Mouse (Mus musculus) thymus, adult 18-20 months (tissue): ENCODE measurements at regions not wholly inside any gene's neighbourhood (a gene's known extent, or its start where the extent isn't known, plus 50 kb on each side); places are given as distances from the start of the nearest gene placed in this dataset.

ENCODE experiments used
- DNase-seq, 2 experiments: peaks; one replicate each; pipeline ENCODE4 v3.0.0; 2022; ENCODE audit warnings: mixed read lengths in 2 of 2

- DNase-seq, result no peak
Measured at GRCm38 (mm10) chr4:89446156-89446716, 135.4 kb upstream of the Cdkn2b start.

DNA sequence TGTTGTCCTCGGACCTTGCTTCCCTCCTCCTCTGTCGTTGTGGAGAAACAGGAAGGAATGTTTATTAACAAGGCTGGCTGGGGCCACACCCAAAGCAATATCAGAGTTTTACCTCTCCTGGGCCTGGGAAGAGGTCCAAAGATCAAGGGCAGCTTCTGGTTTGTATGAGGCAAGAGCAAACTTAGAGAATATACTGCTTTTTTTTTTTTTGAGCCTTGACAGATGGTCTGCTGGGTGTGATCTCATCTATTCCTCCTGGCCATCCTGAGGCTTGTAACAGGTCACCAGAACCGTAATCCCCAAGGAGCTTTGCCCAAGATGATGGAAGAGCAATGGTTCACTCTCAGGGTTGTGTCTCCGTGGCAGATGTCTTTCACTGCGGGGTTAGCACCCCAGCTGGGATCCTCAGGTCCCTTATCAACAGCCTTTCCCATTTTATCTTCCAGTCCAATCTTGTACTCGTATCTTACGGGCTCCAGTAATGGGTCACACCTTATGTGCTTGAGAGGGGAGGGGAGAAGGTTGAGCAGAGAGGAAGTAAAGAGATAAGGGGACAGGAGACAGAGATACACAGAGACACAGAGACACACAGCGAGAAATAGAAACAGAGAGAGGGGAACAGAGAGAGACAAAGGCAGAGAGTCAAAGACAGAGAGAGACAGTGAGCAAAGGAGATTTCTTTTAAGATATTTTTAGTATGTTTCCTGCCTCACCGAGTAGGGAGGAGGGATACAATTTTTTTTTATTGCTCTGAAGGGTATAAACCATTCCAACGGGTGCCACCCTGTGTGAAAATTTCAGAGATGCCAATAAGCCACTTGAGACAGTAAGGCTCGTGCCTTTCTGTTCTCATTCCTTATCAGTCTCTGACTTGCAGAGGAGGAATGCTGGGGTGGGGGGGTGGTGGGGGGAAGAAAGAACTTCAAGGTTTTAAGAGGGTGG lies 134.6 kb upstream of the Cdkn2b start:
- no peak for DNase-seq

GRCm38 (mm10) chr4:89442526-89442925 lies 131.7 kb upstream of the Cdkn2b start:
- DNase-seq, result no peak

DNA sequence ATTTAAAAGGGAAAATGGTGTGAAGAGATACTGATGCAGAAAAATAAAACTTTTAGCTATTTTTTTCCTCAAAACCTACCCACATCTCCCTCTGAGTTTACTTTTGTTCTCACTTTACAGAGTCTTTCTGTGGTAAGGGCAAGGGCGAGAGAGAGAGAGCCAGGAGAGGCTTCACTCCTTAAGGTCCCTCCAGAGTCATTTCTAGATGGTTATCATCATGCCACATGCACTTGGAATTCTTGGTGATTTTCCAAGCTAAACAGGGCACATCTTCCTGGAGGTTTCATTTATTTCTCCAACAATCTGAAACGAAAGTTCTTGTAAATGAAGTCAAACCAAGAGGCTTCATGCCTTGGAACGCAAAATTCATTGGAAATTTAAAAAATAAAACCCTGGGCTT lies 130.0 kb upstream of the Cdkn2b start:
- DNase-seq, result no peak

DNA sequence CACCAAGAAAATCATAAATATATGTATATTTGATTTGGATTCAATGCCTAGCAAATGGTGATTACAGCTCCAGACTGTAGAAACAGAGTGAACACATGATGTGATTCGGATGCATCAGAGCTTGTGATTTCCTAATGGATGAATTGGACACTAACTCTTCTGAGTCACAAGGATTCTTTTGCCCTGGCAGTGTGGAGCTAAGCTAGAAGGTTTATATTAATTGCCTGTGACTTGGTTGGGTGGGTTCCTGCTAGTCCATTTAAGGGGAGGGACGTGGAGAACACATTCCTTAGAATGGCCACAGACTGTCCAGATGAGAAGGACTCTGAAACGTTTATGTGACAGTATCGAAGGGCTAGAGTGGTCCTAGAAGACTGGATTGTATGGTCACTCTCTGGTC lies 129.5 kb upstream of the Cdkn2b start:
- no peak for DNase-seq

DNA sequence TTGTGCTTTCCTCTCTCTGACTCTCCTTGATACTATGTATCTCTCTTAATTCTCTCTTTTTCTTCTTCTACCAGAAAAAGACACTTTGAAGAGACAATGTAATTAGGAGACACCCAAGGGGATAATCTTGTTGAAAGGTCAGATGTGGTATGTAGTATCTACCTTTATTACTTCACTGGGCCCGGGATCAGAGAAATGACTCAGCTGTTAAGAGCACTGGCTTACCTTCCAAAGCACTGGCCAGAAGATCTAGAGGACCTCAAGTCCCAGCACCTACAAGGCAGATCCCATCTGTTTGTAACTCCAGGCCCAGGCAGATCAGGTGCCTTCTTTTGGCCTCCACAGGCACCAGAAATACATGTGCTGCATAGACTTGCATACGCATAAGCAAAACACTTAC lies 127.8 kb upstream of the Cdkn2b start:
- DNase-seq, result no peak

DNA sequence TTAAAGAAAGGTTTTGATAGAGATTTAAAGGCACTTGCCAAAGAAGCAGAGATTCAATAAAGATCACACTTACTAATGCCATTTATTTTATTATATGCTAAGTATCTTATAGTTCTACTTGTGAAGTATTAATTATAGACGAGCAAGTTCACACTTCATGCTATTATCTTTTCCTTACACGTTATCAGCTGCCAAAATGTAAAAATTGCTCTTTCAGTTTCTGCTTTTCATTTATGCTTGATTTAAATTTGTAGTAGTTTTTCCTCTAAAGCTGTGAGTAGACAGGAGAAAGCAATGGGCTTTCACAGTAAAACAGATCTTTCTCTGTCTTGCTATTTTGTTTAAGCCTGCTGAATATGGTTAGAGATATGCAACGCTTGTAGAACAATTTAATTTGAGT lies 125.9 kb upstream of the Cdkn2b start:
- no peak for DNase-seq

GRCm38 (mm10) chr4:89434152-89434551 lies 123.3 kb upstream of the Cdkn2b start:
- no peak for DNase-seq

GRCm38 (mm10) chr4:89433528-89433927 lies 122.7 kb upstream of the Cdkn2b start:
- no peak for DNase-seq

DNA sequence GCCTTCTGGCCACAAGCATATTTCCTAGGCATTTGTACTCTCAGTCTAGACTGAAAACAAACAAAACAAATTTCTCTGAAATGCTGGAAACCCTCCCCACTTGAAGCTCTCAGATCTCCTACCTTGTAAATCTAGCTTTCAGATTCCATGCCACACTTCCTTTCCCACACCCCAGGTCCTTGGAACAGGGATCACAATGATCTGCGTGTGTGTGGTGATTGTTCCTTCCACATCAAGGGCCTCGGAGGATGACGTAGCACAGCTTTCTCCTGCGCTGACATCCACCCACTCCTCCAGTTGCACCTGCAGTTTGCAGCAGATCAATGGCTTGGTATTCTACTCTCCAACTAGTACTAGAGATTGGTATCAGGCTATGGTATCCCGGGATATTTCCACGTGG lies 120.7 kb upstream of the Cdkn2b start:
- DNase-seq, result no peak

GRCm38 (mm10) chr4:89428465-89428864 lies 117.6 kb upstream of the Cdkn2b start:
- no peak for DNase-seq

- no peak for DNase-seq
Measured at GRCm38 (mm10) chr4:89427345-89428293, 116.8 kb upstream of the Cdkn2b start.

DNA sequence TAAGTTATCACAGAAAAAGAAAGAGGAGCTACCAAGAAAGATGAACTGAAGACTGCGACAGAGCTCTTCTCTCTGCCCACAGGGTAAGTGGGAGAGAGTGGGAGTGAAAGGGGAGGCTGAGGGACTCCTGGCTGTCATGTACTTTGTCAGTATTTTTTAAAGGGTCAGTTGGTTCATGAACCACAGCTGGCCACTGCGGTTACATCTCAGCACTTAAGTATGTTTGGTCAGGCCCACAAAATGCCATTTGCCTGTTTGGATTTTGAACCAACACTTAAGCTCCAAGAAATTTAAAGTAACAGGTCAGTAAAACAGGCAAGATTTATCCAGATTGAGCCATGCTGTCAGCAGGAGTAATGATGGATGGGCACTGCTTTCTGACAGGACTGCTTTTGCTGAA lies 115.1 kb upstream of the Cdkn2b start:
- DNase-seq, result no peak

- DNase-seq, result no peak
Measured at GRCm38 (mm10) chr4:89421694-89422354, 111.0 kb upstream of the Cdkn2b start.

DNA sequence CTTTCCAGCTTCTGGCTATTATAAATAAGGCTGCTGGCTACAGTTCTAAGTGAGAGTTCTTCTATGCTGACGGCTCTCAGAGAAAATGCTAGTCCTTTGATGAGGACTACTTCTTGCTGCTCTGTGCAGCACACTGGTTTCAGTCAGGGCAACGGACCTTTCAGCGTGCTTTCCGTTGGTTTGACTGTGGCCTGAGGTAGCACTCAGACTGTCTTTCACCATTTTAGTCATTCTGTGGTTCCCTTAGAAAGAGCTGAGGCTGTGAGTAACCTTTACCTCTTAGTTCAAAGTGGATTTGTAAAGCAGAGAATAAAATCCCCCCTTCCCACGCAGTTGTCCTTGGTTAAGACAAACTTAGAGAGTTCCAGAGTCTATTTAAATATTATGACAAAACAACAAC lies 110.0 kb upstream of the Cdkn2b start:
- DNase-seq, result no peak

GRCm38 (mm10) chr4:89419507-89419906 lies 108.7 kb upstream of the Cdkn2b start:
- DNase-seq, result no peak

GRCm38 (mm10) chr4:89405624-89406167 lies 94.9 kb upstream of the Cdkn2b start:
- no peak for DNase-seq

DNA sequence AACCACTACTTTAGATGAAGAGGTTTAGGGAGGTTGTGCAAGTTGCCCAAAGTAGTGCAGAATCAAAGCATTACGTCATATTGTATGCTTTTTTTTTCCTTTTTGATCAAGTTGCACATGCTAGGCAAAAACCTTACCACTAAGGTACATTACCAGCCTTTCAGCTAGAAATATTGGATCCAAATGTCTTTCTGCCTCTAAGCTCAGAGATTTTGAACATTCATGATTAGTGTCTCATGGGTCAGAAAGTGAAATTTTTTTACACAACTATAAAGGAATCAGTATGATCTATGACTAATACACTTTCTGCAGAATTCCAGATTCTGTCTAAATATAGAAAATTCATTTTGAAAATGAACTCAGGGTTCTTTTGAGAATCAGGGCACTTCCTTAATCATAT lies 92.3 kb upstream of the Cdkn2b start:
- no peak for DNase-seq

DNA sequence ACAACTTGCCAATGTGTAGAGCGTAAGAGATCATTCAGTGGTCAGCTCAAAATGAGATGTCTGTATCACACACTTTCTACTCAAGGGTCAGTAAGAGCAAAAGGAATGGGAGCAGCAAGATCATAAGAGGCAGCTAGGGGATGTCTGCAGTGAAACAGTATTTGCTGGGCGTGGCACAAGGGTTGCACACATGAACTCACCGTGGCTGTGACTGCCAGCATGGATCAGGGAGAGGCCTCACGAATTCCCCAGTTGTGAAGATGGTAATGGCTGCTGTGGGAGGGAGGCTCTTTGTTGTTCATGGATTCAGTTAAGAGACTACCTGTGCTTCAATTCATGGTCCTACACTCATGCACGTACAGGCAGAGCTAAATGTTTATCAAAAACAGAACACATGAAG lies 91.5 kb upstream of the Cdkn2b start:
- DNase-seq, result no peak

- no peak for DNase-seq
Measured at GRCm38 (mm10) chr4:89401696-89402095, 90.9 kb upstream of the Cdkn2b start.

DNA sequence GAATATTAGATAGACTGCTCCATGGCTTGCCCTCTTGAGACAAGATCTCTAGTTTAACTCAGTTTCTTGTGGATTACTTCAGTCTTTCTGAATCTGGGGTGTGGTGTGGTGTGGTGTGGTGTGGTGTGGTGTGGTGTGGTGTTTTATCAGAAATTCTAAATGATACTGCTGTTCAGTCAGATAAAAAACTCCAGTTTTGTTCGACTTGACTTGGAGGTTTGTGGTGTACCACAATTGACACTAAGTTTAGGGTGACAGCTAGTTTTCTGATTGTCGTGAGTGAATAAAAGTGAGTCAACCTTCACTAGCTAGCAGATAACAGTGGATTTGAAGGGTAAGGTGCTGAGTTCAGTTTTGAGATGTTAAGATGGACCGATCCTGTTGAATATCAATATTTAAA lies 89.5 kb upstream of the Cdkn2b start:
- DNase-seq, result no peak

GRCm38 (mm10) chr4:89399277-89399676 lies 88.4 kb upstream of the Cdkn2b start:
- no peak for DNase-seq

DNA sequence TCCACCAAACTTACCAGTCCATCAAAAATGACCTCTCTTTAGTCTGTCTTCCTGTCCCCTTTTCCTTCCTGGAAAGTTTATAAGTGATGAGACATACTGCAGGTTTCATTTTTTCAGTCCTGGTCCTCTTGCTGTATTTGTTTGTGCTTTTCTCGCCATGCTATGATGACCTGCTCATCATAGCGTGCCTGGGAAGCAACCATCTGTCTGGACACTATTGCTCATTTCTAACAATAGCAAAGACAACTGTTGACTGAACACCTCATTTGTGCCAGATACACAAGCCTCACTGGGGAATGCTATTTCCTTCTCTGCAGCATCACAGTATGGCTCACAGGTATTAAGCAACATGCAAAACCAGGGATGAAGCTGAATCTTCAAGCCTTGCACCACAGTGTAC lies 85.2 kb upstream of the Cdkn2b start:
- DNase-seq, result no peak
